Mouse (Mus musculus) limb, embryonic 14.5 days (tissue): ENCODE measurements around the gene Clmn. TPM values are rescaled to one million over a fixed set of nuclear protein-coding genes. Genes with fewer than 3 reads are reported as not detected.
"Not testable (repeated sequence)": the region's sequence is repeated elsewhere in the genome, so short reads cannot be mapped to it uniquely, and the experiment has no call there.

ENCODE experiments used
- ATAC-seq: fragments of 200-750 bp; cut with Nextera tagmentation; 2 replicates; pipeline ENCODE4 v1.8.0; 2017; ENCODE audit warnings: low read depth, moderate number of reproducible peaks, moderate TSS enrichment; ENCODE audit not compliant: low FRiP score
- DNase-seq: peaks from one replicate; pipeline ENCODE4 v3.0.0-alpha.2; 2015; ENCODE audit warnings: low spot score
- H3K27ac ChIP-seq: fragments of 300-500 bp; sonication (generic); replicated peaks from 2 replicates; pipeline ENCODE4 v1.5.1; 2014; ENCODE audit warnings: low read depth, mild to moderate bottlenecking, low read length, moderate library complexity, mixed read lengths
- H3K27me3 ChIP-seq: fragments of 300-500 bp; sonication (generic); 2 replicates; pipeline ENCODE4 v1.6.1; 2014; ENCODE audit warnings: low read length, mixed read lengths; ENCODE audit not compliant: control insufficient read depth, insufficient read depth
- H3K36me3 ChIP-seq: fragments of 300-500 bp; sonication (generic); 2 replicates; pipeline ENCODE4 v1.6.1; 2014; ENCODE audit warnings: mild to moderate bottlenecking, low read length, moderate library complexity, mixed read lengths; ENCODE audit not compliant: control insufficient read depth, insufficient read depth
- H3K4me1 ChIP-seq: fragments of 300-500 bp; sonication (generic); 2 replicates; pipeline ENCODE4 v1.6.1; 2014; ENCODE audit warnings: antibody characterized with exemption, low read length, mixed read lengths; ENCODE audit not compliant: control insufficient read depth, insufficient read depth
- H3K4me2 ChIP-seq: fragments of 300-500 bp; sonication (generic); replicated peaks from 2 replicates; pipeline ENCODE4 v1.6.1; 2014; ENCODE audit warnings: low read depth, mild to moderate bottlenecking, low read length, moderate library complexity; ENCODE audit not compliant: severe bottlenecking
- H3K4me3 ChIP-seq: fragments of 300-500 bp; sonication (generic); replicated peaks from 2 replicates; pipeline ENCODE4 v1.5.1; 2014; ENCODE audit warnings: low read length
- H3K9ac ChIP-seq: fragments of 300-500 bp; sonication (generic); 2 replicates; pipeline ENCODE4 v1.6.1; 2014; ENCODE audit warnings: mild to moderate bottlenecking, low read depth, low read length, moderate library complexity; ENCODE audit not compliant: severe bottlenecking
- H3K9me3 ChIP-seq: fragments of 300-500 bp; sonication (generic); 2 replicates; pipeline ENCODE4 v1.6.1; 2016; ENCODE audit warnings: low read length; ENCODE audit not compliant: control insufficient read depth
- POLR2A ChIP-seq: fragments of 200-500 bp; IDR thresholded peaks from 2 replicates; pipeline ENCODE4 v1.8.0; 2012; ENCODE audit warnings: inconsistent platforms, mild to moderate bottlenecking, moderate library complexity, borderline replicate concordance; ENCODE audit not compliant: insufficient read depth, insufficient read length; ENCODE audit errors: extremely low read depth
- WGBS: fragments of 180-500 bp; shearing (Covaris S2); extraction: QIAGEN DNeasy Blood & Tissue Kit; methylation state at CpG from one replicate; pipeline ENCODE4 v1.1.7; 2014; 5-methylcytosine and 5-hydroxymethylcytosine counted together
- polyA plus RNA-seq, 2 experiments: library from polyadenylated mRNA; depleted of rRNA in 1 of 2; stranded (reverse) in 1 of 2; unstranded in 1 of 2; fragments of >200 nt; fragmentation: Nextera tagmentation in 1 of 2; extraction: Ambion mirVana in 1 of 2; gene quantifications; 2 replicates each; pipeline versions ENCODE4 v1.2.1 to v1.2.3; 2012 to 2014

The Clmn gene
- polyA plus RNA-seq, 2 experiments = 2.9 to 8.1 TPM

DNA sequence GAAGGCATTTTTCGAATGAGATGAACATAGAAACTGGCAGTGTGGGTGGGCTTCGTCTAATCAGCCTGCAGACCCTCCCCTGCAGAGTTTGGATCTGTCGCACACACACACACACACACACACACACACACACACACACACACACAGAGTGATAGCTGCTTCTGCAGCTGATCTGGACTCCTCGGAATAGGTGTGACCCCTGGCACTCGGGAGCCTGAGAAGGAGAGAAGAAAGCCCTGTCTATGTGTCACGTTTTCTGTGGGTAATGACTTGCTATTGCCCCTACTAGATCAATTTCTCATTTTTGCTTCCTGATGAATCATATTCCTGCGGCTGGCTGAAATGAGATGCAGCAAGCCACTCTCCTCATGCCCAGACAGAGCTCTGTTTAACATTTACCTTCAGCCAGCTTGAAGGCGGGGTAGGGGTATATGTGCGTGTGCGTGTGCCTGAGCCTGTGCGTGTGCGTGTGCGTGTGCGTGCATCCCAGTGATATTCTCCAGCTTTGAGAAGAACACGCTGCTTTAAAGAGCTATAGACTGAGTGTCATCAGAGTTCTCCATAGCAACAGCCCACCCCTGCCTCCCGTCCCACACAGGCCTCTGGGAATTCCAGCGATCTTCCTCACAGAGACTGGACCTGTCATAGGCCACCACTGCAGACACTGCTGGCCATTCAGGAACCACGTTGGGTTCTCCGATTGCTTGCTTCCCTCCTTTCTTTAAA lies 29.3 kb downstream of the Clmn start:
- Histone ChIP-seq H3K4me2 (no peak overlapping the region), H3K4me1 (peaks cover 7% of the 10 kb centered on the region; the same call in 1 of the 2 replicates), H3K9me3 (no peaks in the 10 kb centered on the region), H3K9ac (no peak overlapping the region), H3K27me3 (no peaks in the 10 kb centered on the region), H3K27ac (no peak overlapping the region), H3K4me3 (no peak overlapping the region), H3K36me3 (no peaks in the 10 kb centered on the region)
- WGBS = 76% methylated on average over 19 of the region's 19 CpGs
- ATAC-seq (no peak), DNase-seq (no peak)
- no peak for TF ChIP-seq POLR2A

DNA sequence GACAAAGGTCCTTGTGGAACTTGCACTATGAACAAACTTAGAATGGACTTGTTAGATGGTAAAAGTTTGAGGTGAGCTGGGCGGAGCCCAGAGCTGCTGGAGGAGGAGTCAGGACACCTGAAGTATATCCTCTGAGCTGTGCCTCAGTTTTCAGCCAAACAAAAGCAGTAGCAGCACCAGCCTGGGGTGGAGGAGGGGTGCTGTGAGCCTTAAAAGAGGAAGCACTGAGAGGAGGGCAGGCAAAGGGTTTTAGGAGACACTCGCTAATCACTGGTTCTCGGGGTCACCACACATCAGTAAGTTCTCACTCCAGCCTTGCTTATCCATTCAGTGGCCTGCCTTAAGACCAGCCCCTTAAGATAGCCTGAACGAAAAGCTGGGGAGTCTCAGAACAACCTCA lies 30.1 kb downstream of the Clmn start:
- H3K4me3 ChIP-seq = no peak overlapping the region
- no peaks in the 10 kb centered on the region for H3K36me3 ChIP-seq
- ATAC-seq = no peak
- WGBS = 67% methylated on average over 4 of the region's 4 CpGs
- H3K27me3 ChIP-seq = no peaks in the 10 kb centered on the region
- peaks cover 13% of the 10 kb centered on the region for H3K4me1 ChIP-seq
- H3K27ac ChIP-seq = no peak overlapping the region
- H3K4me2 ChIP-seq = no peak overlapping the region
- H3K9ac ChIP-seq = no peak overlapping the region
- no peaks in the 10 kb centered on the region for H3K9me3 ChIP-seq
- TF ChIP-seq POLR2A = no peak
- no peak for DNase-seq

DNA sequence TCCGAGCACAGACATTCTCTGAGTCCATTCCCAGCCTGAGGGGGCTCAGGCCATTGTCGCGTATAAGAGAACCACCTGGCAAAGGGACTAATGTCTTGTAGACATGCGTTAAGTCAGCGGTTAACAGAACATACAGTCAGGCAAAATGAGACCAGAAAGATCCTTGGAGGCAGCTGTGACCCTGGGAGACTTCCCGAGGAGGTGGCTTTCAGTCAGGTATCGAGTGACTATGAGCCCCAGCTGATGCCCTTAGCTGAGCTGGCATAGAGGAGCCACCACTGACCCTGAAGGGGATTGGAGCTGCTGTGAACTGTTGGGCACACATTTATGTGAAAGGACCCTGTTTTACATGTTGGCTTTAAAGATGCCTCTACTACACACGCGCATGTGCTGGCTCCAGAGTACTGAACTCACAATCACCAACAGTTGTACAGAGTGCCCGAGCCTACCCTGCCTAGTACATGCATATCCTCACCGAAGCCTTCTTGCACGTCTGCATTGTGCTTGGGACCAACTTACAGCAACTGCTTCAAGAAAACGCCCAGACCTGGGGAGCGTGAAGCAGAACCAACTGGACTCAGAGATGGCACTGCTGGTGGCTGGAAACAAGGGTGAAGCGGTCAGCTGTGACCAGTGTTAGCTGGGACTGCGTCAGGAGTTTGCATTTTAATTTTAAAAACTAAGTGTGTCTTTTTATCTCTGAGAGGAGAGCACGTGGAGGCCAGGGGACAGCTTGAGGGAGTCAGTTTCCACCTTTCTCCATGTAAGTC lies 34.0 kb downstream of the Clmn start:
- Histone ChIP-seq H3K4me3 (no peak overlapping the region), H3K4me2 (no peak overlapping the region), H3K27ac (no peak overlapping the region), H3K27me3 (no peaks in the 10 kb centered on the region), H3K4me1 (peaks cover 10% of the 10 kb centered on the region), H3K9me3 (no peaks in the 10 kb centered on the region), H3K9ac (no peak overlapping the region), H3K36me3 (no peaks in the 10 kb centered on the region)
- no peak for DNase-seq
- ATAC-seq = no peak
- 80% methylated on average over 17 of the region's 17 CpGs for WGBS
- TF ChIP-seq POLR2A = no peak

DNA sequence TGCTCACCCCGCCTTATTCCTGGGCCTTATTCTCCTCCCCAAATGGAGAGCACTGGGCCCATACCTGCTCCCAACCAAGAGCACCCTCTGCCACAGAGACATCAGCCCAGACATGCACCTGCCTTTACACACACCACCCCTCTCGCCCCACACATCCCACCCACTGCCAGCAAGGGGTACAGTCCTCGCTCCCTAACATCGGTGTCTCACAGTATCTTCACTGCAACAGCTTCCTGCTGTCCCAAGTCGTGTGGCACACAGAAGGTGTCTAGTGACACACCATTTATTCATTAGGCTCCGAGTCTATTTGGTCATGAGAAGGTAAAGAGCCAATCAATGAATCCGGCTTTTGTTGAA lies 34.6 kb downstream of the Clmn start:
- ATAC-seq (no peak; the same call in 1 of the 2 replicates), DNase-seq (no peak)
- WGBS = 80% methylated on average over 7 of the region's 7 CpGs
- Histone ChIP-seq H3K27me3 (no peaks in the 10 kb centered on the region), H3K4me2 (no peak overlapping the region), H3K36me3 (no peaks in the 10 kb centered on the region), H3K4me3 (no peak overlapping the region), H3K9ac (no peak overlapping the region), H3K4me1 (peaks cover 10% of the 10 kb centered on the region), H3K9me3 (no peaks in the 10 kb centered on the region), H3K27ac (no peak overlapping the region)
- TF ChIP-seq POLR2A = no peak

DNA sequence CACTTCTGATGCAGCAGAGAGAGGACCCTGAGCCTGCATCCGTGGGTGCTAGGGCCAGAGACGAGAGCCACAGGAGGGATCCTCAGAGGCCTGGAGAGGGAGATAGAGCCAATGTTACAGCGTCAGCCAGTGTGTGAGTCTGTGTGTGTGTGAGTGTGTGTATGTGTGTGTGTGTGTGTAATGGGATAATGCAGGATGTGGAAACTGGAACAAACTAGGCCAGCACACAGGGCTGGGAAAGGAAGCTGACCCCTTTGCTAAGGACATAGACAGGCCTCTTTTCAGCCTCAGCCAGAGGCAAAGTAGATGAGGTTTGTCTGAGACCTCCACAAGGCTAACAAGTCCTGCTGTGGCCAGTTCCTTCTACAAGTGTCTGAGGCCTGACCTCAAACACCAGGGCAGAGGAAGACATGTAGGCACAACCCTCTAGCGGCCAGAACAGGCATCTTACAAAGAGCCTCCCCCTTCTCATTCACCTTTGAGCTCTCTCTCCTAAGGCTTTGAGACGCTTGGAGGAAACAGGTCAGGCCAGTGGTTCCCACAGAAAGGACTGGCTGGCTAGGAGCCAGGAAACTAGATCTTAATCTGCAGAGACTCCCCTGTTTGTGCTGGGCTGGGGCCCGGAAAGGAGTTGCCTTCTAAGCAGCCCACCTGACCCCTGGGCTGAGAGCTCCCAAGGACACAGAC lies 35.1 kb downstream of the Clmn start:
- no peaks in the 10 kb centered on the region for H3K9me3 ChIP-seq
- DNase-seq (peak; percentile 38), ATAC-seq (no peak)
- no peaks in the 10 kb centered on the region for H3K36me3 ChIP-seq
- peaks cover 10% of the 10 kb centered on the region for H3K4me1 ChIP-seq
- WGBS = 35% methylated on average over 6 of the region's 6 CpGs
- H3K4me3 ChIP-seq = no peak overlapping the region
- H3K27me3 ChIP-seq = no peaks in the 10 kb centered on the region
- H3K27ac ChIP-seq = no peak overlapping the region
- no peak for TF ChIP-seq POLR2A
- H3K9ac ChIP-seq = no peak overlapping the region
- no peak overlapping the region for H3K4me2 ChIP-seq

DNA sequence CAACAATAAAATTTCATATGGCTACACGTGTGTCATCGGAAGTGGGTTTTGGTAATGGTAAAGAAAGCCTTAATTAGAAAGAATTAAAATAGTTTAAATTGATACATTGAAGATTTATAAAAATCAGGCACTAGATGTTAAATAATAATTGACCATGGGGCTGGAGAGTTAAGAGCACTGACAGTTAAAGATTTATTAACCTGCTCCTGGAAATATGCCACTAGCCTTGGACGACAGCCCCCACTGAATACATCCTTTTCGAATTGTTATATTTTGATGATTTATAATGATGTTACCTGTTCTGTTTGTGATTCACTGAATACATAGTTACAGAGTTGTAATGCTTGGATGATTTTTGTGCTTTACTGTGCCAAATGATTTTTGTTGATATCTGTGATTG lies 35.9 kb downstream of the Clmn start:
- H3K36me3 ChIP-seq, H3K9ac ChIP-seq, H3K4me2 ChIP-seq, ATAC-seq, H3K9me3 ChIP-seq, DNase-seq, H3K27me3 ChIP-seq, H3K27ac ChIP-seq, H3K4me3 ChIP-seq: not testable (repeated sequence)
- WGBS = 74% methylated on average over 4 of the region's 4 CpGs
- H3K4me1 ChIP-seq = peaks cover 17% of the 10 kb centered on the region
